Mouse (Mus musculus) heart, postnatal 0 days (tissue): ENCODE results near the gene Stac. TPM values are rescaled to one million over a fixed set of nuclear protein-coding genes. Genes with fewer than 3 reads are reported as not detected.

Experiments
- ATAC-seq: fragments of 200-750 bp; cut with Nextera tagmentation; 2 replicates; pipeline ENCODE4 v1.8.0; 2017; ENCODE audit warnings: low read depth, moderate number of reproducible peaks, moderate library complexity; ENCODE audit not compliant: insufficient read depth
- DNase-seq: peaks from one replicate; pipeline ENCODE4 v3.0.0-alpha.2; 2016; ENCODE audit warnings: low spot score
- H3K27ac ChIP-seq: fragments of 300-500 bp; sonication (generic); 2 replicates; pipeline ENCODE4 v1.5.1; 2014; ENCODE audit warnings: low read depth, mild to moderate bottlenecking
- H3K27me3 ChIP-seq: fragments of 300-500 bp; sonication (generic); 2 replicates; pipeline ENCODE4 v1.6.1; 2014; ENCODE audit warnings: low read length, mixed read lengths; ENCODE audit not compliant: control insufficient read depth, insufficient read depth
- H3K36me3 ChIP-seq: fragments of 300-500 bp; sonication (generic); replicated peaks from 2 replicates; pipeline ENCODE4 v1.6.1; 2014; ENCODE audit warnings: low read length, mixed read lengths; ENCODE audit not compliant: control insufficient read depth, insufficient read depth
- H3K4me1 ChIP-seq: fragments of 300-500 bp; sonication (generic); 2 replicates; pipeline ENCODE4 v1.6.1; 2014; ENCODE audit warnings: antibody characterized with exemption; ENCODE audit not compliant: control insufficient read depth, insufficient read depth
- H3K4me2 ChIP-seq: fragments of 300-500 bp; sonication (generic); 2 replicates; pipeline ENCODE4 v1.6.1; 2014; ENCODE audit warnings: low read depth, mild to moderate bottlenecking, low read length, moderate library complexity
- H3K4me3 ChIP-seq: fragments of 300-500 bp; sonication (generic); 2 replicates; pipeline ENCODE4 v1.5.1; 2014; ENCODE audit warnings: low read depth, low read length
- H3K9ac ChIP-seq: fragments of 300-500 bp; sonication (generic); replicated peaks from 2 replicates; pipeline ENCODE4 v1.6.1; 2014; ENCODE audit warnings: low read depth, low read length, mixed read lengths
- H3K9me3 ChIP-seq: fragments of 300-500 bp; sonication (generic); replicated peaks from 2 replicates; pipeline ENCODE4 v1.6.1; 2016; ENCODE audit warnings: low read length; ENCODE audit not compliant: control insufficient read depth
- CTCF ChIP-seq: IDR thresholded peaks from 2 replicates; pipeline ENCODE4 v1.5.1; 2016; ENCODE audit warnings: antibody characterized with exemption, control low read depth, low read depth
- EP300 ChIP-seq: IDR thresholded peaks from 2 replicates; pipeline ENCODE4 v1.6.1; 2016; ENCODE audit warnings: antibody characterized with exemption, low read depth
- WGBS: fragments of 180-500 bp; shearing (Covaris S2); extraction: QIAGEN DNeasy Blood & Tissue Kit; methylation state at CpG from one replicate; pipeline ENCODE4 v1.1.7; 2014; 5-methylcytosine and 5-hydroxymethylcytosine counted together
- polyA plus RNA-seq: library from polyadenylated mRNA; unstranded; fragments of >200 nt; fragmentation: Nextera tagmentation; extraction: Ambion mirVana; gene quantifications from 2 replicates; pipeline ENCODE4 v1.2.1, GENCODE M21; 2015
- total RNA-seq: library from RNA; depleted of rRNA; stranded (reverse); fragments of >200 nt; gene quantifications from 2 replicates; pipeline ENCODE4 v1.2.3, GENCODE M21; 2014; ENCODE audit warnings: low replicate concordance

The Stac gene
- total and polyA plus RNA-seq, 2 experiments from 2014 or later: 0.15 to 0.53 TPM

- H3K27ac ChIP-seq: no peak overlapping the region
- H3K9ac ChIP-seq: no peak overlapping the region
- no peaks in the 10 kb centered on the region for H3K36me3 ChIP-seq
- no peak overlapping the region for H3K4me2 ChIP-seq
- H3K27me3 ChIP-seq: peaks cover 28% of the 10 kb centered on the region
- TF ChIP-seq CTCF (no peak), EP300 (no peak)
- H3K4me1 ChIP-seq: 0 out of 2 replicates have a peak, but pooled peaks cover 6% of the 10 kb centered on the region
- H3K4me3 ChIP-seq: no peak overlapping the region
- H3K9me3 ChIP-seq: no peaks in the 10 kb centered on the region
- no peak for ATAC-seq
- no peak for DNase-seq
- 69% methylated on average over 11 of the region's 11 CpGs for WGBS
Observed at GRCm38 (mm10) chr9:111689146-111689545, 1.0 kb downstream of the Stac start.

- Histone ChIP-seq H3K36me3 (no peaks in the 10 kb centered on the region), H3K4me2 (no peak overlapping the region), H3K4me3 (no peak overlapping the region), H3K9ac (no peak overlapping the region), H3K27ac (no peak overlapping the region), H3K27me3 (peaks cover 8% of the 10 kb centered on the region), H3K9me3 (no peaks in the 10 kb centered on the region), H3K4me1 (no peaks in the 10 kb centered on the region)
- DNase-seq (peak; percentile 8), ATAC-seq (peak; percentile 44; the same call in 1 of the 2 replicates)
- WGBS: 40% methylated on average over 2 of the region's 2 CpGs
- TF ChIP-seq CTCF (no peak), EP300 (no peak)
Observed at GRCm38 (mm10) chr9:111684170-111684569, 6.0 kb downstream of the Stac start.

- H3K27ac ChIP-seq: no peak overlapping the region
- no peaks in the 10 kb centered on the region for H3K9me3 ChIP-seq
- H3K27me3 ChIP-seq: no peaks in the 10 kb centered on the region
- no peaks in the 10 kb centered on the region for H3K4me1 ChIP-seq
- 34% methylated on average over 2 of the region's 2 CpGs for WGBS
- no peak overlapping the region for H3K9ac ChIP-seq
- ATAC-seq (no peak), DNase-seq (no peak)
- no peaks in the 10 kb centered on the region for H3K36me3 ChIP-seq
- TF ChIP-seq CTCF (no peak), EP300 (no peak)
- no peak overlapping the region for H3K4me3 ChIP-seq
- no peak overlapping the region for H3K4me2 ChIP-seq
Observed at GRCm38 (mm10) chr9:111679516-111679915, 10.6 kb downstream of the Stac start.

- Histone ChIP-seq H3K9me3 (no peaks in the 10 kb centered on the region), H3K4me1 (no peaks in the 10 kb centered on the region), H3K27me3 (no peaks in the 10 kb centered on the region), H3K27ac (no peak overlapping the region), H3K36me3 (no peaks in the 10 kb centered on the region), H3K9ac (no peak overlapping the region), H3K4me2 (no peak overlapping the region), H3K4me3 (no peak overlapping the region)
- TF ChIP-seq EP300: no peak
- ATAC-seq (no peak), DNase-seq (no peak)
- WGBS: 80% methylated on average over 6 of the region's 6 CpGs
Observed at GRCm38 (mm10) chr9:111669816-111670215, 20.3 kb downstream of the Stac start.

GRCm38 (mm10) chr9:111655066-111655465, 35.1 kb downstream of the Stac start:
- ATAC-seq (no peak), DNase-seq (no peak)
- H3K4me1 ChIP-seq: no peaks in the 10 kb centered on the region
- no peak overlapping the region for H3K9ac ChIP-seq
- no peak overlapping the region for H3K4me3 ChIP-seq
- H3K27me3 ChIP-seq: no peaks in the 10 kb centered on the region
- TF ChIP-seq CTCF (no peak), EP300 (no peak)
- no peaks in the 10 kb centered on the region for H3K36me3 ChIP-seq
- no peaks in the 10 kb centered on the region for H3K9me3 ChIP-seq
- no peak overlapping the region for H3K4me2 ChIP-seq
- no peak overlapping the region for H3K27ac ChIP-seq
- WGBS: 79% methylated on average over 4 of the region's 4 CpGs

- 74% methylated on average over 4 of the region's 4 CpGs for WGBS
- no peak overlapping the region for H3K9ac ChIP-seq
Observed at GRCm38 (mm10) chr9:111644228-111644627, 45.9 kb downstream of the Stac start.

More at GRCm38 (mm10) chr9:111644228-111644627, 45.9 kb downstream of the Stac start:
- Histone ChIP-seq H3K27me3 (no peaks in the 10 kb centered on the region), H3K27ac (no peak overlapping the region), H3K4me1 (no peaks in the 10 kb centered on the region), H3K9me3 (no peaks in the 10 kb centered on the region), H3K4me3 (no peak overlapping the region), H3K36me3 (no peaks in the 10 kb centered on the region), H3K4me2 (no peak overlapping the region)
- TF ChIP-seq CTCF (no peak), EP300 (no peak)
- ATAC-seq (no peak), DNase-seq (no peak)
